Mouse (Mus musculus) heart, adult 8-10 months (tissue): ENCODE measurements around the gene Gm20388. TPM values are rescaled to one million over a fixed set of nuclear protein-coding genes. Genes with fewer than 3 reads are reported as not detected.

ENCODE experiments used
- DNase-seq: peaks from one replicate; pipeline ENCODE4 v3.0.0; 2022; ENCODE audit warnings: low spot score
- total RNA-seq, 4 experiments: library from RNA; stranded (reverse); gene quantifications; 2 replicates each; pipeline ENCODE4 v1.2.4; 2022

Gm20388 gene
- total RNA-seq, 4 experiments from 2014 or later = 4.2 to 6.7 TPM; not detected in 2

DNA sequence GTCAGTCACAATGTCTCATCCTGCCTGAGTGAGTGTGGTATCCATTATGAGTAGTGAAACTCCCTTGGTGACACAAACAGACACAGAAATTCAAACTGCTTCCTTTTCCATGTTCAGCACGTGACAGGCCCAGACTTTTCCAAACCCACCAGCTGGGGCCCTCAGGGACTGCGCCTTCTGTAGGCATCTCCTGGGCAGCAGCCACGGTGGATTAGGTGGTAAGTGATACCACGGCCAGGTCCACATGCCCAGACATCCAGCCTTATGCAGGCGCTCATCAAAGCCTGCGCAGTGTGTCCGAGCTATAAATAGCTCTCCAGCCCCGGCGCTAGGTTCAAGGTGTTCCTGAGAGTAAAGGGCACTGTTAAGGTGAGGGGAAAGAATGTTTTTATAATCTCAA lies 3961.4 kb downstream of the Gm20388 start:
- peak; percentile 18 for DNase-seq

GRCm38 (mm10) chr8:123873364-123873763 lies 3962.7 kb downstream of the Gm20388 start:
- DNase-seq = no peak

GRCm38 (mm10) chr8:123874324-123874723 lies 3963.7 kb downstream of the Gm20388 start:
- no peak for DNase-seq

DNA sequence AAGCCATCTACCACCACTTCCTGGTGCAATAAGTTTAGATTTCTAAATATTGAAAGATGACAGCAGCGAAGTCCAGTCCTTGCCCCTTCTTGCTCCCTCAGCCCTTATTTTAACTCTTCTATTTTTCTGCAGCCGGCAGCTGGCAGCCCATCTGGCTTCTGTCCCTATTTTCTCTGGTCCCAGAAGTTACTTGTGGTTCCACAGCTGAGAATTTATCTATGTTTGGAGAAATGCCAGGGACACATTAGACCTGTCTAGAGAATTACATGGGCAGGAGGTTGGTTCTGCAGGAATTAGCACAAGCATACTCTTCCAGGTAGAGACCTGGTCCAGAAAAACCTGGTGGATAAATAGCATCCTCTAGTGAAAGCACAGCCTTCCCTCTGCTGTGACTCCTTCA lies 3967.2 kb downstream of the Gm20388 start:
- DNase-seq = no peak

DNA sequence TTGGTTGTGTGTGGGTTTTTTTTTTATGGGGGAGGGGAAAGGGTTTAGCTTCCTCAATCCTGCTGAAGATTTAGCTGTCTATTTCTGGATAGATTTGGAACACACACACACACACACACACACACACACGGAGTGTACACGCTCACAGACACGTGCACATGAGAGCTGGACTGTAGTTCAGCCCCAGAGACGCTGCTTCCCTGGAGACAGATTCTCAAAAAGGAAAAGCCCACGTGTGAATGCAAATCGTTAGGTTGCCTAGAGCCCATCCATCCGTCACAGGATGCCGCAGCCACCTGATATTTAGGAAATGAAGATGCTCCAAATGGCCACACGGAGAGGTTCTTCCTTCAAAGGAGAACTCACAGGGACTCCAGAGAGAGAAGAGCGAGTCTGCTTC lies 3969.6 kb downstream of the Gm20388 start:
- no peak for DNase-seq

DNA sequence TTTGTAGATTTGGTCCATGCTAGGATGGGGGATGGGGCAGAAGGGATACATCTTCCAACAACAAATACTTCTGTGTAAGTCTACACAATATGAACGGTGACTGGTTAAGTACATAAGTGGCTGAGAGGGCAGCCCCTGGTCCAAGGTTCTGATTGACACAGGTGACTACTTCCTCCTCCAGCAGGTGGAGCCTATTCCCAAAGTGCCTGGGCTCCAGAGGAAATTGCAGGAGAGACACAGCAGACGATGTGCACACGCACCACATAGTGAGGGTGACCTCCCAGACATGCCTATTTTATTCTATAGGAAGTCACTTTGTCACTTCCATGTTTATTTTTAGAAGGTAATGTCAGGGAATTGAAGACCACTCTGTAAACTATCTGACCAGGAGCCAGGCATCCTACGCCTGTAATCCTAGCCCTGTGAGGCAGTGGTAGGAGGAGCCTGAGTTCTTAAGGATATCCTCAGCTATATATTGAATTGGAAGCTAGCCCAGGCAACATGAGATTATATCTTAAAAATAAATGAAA lies 3970.2 kb downstream of the Gm20388 start:
- DNase-seq = no peak

DNA sequence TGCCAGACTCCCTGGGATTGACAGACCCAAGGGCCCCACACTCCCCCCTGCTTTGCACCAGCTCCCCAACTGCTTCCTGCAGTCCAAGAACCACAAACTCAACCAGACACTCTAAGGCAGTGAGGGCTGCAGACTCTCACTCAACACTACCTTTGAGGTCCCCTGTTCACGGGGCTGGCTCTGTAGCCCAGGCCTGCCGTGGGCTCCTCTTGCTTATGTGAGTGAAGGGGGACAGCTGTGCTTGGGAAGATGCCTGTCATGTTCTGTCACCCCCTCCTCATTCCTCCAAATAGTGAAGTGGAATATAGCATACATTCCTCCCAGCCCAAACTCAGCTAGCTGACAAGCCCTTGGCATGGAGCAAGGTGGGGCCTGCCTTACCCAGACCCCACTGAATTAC lies 3971.8 kb downstream of the Gm20388 start:
- no peak for DNase-seq

DNA sequence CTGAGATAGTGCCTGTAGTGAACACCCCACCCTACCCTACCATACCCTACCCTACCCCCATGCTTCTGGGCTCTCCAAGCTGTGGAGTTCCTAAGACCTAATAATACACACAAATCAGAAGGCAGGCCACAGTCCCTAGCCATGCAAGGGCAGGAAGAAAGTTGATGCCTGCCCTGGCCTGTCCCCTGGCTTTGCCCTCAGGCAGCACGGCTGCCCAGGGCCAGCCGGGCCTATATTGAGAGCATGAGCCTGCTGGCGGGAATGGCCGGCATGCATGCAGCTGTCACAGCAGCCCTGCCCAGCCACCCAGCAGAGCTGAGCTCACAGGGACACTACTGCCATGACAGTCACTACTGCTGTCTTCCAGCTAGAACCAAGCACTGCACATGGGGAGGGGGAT lies 3972.5 kb downstream of the Gm20388 start:
- no peak for DNase-seq

DNA sequence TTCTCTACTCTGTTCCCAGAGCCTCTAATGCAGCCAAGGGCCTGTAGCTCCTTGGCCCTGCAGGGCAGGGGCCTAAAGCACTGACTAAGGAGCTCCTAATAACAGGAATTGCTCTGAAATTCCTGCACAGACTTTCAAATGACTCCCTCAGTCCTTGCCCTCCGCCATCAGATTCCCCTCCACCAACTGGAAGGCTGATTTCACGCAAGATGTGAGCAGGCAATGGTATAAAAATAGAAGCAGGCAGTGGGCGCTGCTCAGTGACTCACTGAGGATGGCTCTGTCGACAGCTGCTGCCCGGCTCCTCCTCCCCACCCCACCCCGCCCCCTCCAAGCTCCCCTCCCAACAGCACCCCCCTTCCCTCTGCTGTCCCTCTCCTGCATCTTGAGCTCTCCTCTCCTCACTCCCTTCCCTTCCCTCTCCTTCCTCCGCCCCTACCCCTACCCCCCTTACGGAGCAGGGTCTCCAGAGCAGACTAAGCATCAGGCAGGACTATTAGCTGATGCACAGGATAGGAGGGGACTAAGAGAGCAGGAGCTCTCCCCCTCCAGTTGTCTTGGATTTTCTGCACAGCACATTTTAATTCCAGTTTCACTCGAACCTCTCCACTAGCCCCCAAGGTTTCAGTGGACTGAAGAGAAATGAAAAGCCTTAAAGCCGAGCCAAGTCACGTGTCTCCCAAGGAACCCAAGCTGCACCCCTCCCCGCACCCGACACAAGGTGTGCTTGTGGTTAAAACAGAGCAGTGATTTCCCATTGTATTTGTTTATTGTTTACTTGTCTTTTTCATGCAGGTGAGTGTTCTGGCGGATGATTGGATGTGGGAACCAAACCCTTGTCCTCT lies 3974.3 kb downstream of the Gm20388 start:
- no peak for DNase-seq

GRCm38 (mm10) chr8:123887163-123887562 lies 3976.5 kb downstream of the Gm20388 start:
- DNase-seq = no peak

GRCm38 (mm10) chr8:123887956-123888355 lies 3977.3 kb downstream of the Gm20388 start:
- no peak for DNase-seq

- no peak for DNase-seq
Observed at GRCm38 (mm10) chr8:123889797-123890196, 3979.2 kb downstream of the Gm20388 start.

DNA sequence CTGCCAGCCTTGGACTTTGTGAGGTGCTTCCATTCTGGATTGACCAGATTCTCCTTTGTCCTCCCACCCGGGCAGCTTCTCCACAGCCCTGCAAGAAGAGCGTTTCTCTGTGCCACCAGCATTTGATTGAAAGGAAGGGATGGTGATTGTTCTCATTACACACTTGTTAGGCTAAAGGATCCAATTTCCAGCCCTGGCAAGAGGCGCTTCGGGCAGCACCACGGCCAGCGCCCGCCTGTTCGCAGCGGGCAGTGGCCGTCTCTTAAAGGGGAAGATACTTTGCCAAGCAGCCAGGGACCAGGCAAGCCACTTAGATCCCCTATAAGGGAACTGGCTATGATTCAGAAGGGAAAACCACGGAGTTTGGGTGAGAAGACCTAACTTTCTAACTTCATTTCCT lies 3980.6 kb downstream of the Gm20388 start:
- peak; percentile 7 for DNase-seq

- DNase-seq = no peak
Observed at GRCm38 (mm10) chr8:123891883-123892585, 3981.4 kb downstream of the Gm20388 start.

DNA sequence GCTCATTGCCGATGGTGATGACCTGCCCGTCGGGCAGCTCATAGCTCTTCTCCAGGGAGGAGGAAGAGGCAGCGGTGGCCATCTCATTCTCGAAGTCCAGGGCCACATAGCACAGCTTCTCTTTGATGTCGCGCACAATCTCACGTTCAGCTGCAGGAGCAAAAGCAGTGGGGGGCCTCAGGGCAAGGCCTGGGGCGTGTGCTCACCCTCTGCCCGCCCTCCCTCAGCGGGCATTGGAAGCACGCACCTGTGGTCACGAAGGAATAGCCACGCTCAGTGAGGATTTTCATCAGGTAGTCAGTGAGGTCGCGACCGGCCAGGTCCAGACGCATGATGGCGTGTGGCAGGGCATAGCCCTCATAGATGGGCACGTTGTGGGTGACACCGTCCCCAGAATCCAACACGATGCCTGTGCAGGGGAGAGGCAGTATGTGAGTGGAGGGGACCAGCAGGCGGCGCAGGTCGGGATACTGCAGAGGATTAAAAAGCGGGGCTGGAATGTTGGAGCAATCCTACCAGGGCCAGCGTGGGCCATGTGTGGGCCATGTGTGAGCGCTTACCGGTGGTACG lies 3982.0 kb downstream of the Gm20388 start:
- no peak for DNase-seq

DNA sequence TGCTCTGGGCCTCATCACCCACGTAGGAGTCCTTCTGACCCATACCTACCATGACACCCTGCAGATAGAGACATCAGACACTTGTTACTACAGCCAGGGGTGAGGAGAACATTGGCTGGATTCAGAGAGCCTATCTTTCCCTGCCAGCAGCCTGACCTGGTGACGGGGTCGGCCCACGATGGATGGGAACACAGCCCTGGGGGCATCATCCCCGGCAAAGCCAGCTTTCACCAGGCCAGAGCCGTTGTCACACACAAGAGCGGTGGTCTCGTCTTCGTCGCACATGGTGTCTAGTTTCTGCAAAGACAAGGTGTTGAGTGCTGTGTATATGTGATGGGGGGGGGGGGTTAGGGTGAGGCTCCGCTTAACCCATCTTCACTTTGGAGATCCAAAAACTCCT lies 3982.8 kb downstream of the Gm20388 start:
- no peak for DNase-seq

DNA sequence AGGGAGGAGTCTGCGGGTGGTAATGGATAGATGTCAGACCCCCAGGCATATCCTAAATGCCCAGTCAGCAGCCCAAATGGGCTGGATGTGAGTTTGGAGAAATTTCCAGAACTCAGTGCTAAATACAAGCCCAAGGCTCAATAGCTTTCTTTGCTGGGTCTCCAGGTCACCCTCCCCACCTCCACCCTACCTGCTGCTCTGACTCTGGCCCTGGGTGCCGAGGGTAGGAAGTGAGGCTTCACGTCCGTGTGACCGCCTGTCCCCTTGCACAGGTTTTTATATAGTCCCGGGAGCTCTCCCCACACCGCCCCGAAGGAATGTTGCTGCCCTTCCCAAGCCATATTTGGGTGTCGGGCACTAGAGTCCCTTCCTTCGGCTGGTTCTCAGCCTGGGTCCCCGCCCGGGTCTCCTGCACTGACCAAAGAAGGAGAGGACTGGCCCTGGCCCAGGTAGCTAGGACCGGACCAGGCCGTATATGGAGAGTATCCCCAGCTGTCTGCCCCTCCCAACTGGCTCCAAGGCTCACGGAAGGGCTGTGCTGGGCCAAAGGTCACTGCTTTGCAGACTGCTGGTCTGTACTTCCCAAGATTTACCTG lies 3984.0 kb downstream of the Gm20388 start, which contains the start of gene Acta1:
Gene Acta1 (minus strand): TSS at position 250 of the 596 bp plus-strand sequence.
- peak; percentile 4 for DNase-seq

- DNase-seq = no peak
Observed at GRCm38 (mm10) chr8:123895230-123895629, 3984.6 kb downstream of the Gm20388 start.

GRCm38 (mm10) chr8:123895680-123896365 lies 3985.2 kb downstream of the Gm20388 start:
- no peak for DNase-seq

- no peak for DNase-seq
Observed at GRCm38 (mm10) chr8:123896366-123896761, 3985.7 kb downstream of the Gm20388 start.

GRCm38 (mm10) chr8:123896774-123897173 lies 3986.1 kb downstream of the Gm20388 start:
- no peak for DNase-seq
